Mouse (Mus musculus): ENCODE results near the gene Poc1b.

DNA sequence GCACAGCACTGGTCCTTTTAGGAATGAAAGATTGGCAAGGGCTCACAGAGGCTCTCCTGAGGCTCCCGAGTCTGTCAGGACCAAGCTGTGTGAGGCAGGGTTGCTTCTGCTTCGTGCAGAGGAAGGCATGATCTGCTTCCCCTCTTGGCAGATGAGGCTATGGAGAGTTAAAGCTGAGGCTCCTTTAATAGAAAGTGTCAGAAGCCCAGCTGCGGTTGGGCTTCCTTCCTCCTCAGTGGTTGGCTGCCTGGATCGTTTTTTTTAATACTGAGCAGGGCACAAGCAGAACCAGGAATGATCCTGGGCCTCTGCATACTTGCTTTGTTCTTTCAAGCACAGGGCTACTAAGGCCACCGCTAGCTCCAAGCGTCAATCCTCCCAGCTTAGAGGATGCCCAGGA is 23.8 kb downstream of the Poc1b start:
- TF ChIP-seq POLR2A (IDR thresholded peaks at IDR 0.05; ENCODE audit: insufficient read depth, low read depth, low read length) (no peak), CTCF (IDR thresholded peaks at IDR 0.05; ENCODE audit: insufficient read depth, low read depth, low read length) (no peak)
